ENCODE assay signal across 9 mouse cellular contexts in the genomic region with DNA sequence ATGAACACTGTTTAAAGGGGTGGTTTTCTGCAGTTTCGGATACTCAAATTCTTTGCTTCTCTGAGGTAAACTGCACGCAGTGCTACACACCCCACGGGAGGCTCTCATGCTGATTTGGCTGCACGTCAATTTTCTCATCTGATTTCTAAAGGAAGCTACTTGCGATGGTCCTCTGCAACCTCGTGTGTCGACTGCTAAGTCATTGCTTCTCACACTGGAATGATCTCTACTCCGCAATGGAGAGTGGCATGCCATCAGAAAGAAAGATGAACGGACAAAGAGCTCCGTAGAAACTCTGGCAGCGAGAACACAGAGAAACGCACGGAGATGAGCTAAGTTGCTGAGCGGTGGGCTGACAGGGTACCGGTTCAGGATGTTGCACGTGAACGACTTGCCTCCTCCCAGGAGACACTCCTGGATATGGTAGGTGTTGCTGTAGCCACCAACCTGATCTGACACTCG.
DNase-seq lines count a peak whose midpoint lies in the region; ATAC-seq and TF ChIP-seq lines count a peak whose summit lies in the region.
"Had no signal": no experiment of that assay in that cellular context is flagged by ENCODE, and none has a peak within 500 bp of the region (broad histone marks: within the 10 kb centered on the region; RNA-seq: fewer than 3 reads in every experiment).

No protein-coding gene starts in this region.

- 0 out of 2 replicates have a peak, but pooled peaks cover 6% of the 10 kb centered on the region for H3K4me1 ChIP-seq in limb, embryonic 15.5 days
- H3K4me1 ChIP-seq in stomach, postnatal 0 days (replicated peaks; ENCODE audit: control insufficient read depth, insufficient read depth) = no peaks in the 10 kb centered on the region

- no peak overlapping the region for H3K9ac ChIP-seq in limb, embryonic 15.5 days
- no peak overlapping the region for H3K9ac ChIP-seq in stomach, postnatal 0 days (ENCODE audit: low read length)

- no peaks in the 10 kb centered on the region for H3K36me3 ChIP-seq in limb, embryonic 15.5 days
- no peaks in the 10 kb centered on the region for H3K36me3 ChIP-seq in stomach, postnatal 0 days (ENCODE audit: control insufficient read depth, insufficient read depth, low read length)

- no peak for TF ChIP-seq EP300 in stomach, postnatal 0 days (optimal IDR thresholded peaks at IDR 0.05)

- no peak overlapping the region for H3K4me3 ChIP-seq in limb, embryonic 15.5 days
- no peak overlapping the region for H3K4me3 ChIP-seq in stomach, postnatal 0 days (ENCODE audit: low read depth, low read length)

- H3K27ac ChIP-seq in limb, embryonic 15.5 days = no peak overlapping the region
- H3K27ac ChIP-seq in stomach, postnatal 0 days (replicated peaks) = no peak overlapping the region

- TF ChIP-seq CTCF in stomach, postnatal 0 days (IDR thresholded peaks at IDR 0.05; ENCODE audit: low read depth) = no peak

- WGBS in limb, embryonic 15.5 days = 65% methylated on average over 18 of the region's 18 CpGs
- WGBS in stomach, postnatal 0 days = 48% methylated on average over 18 of the region's 18 CpGs

- peak; percentile 28 for ATAC-seq in frontal cortex, adult (ENCODE audit: low TSS enrichment)
- ATAC-seq in limb, embryonic 15.5 days (ENCODE audit: insufficient number of reproducible peaks, low FRiP score, low TSS enrichment, low read depth) = no peak
- no peak for ATAC-seq in stomach, postnatal 0 days (ENCODE audit: low FRiP score, low TSS enrichment)

- no peak for DNase-seq in frontal cortex, postnatal 14 days (ENCODE audit: low spot score in 2 of 2)
- peak; percentile 48 to 61 for DNase-seq in right cerebral cortex, adult 2 months (ENCODE audit: low spot score in 2 of 2)
- DNase-seq in right cerebral cortex, adult 18-20 months = no peak
- no peak for DNase-seq in stomach, postnatal 0 days (ENCODE audit: low spot score)
- DNase-seq in kidney, postnatal 10 days = no peak
- DNase-seq in urinary bladder, adult 2 months (ENCODE audit: low spot score) = no peak
- DNase-seq: lung, postnatal 4 days had no signal

- H3K4me2 ChIP-seq in limb, embryonic 15.5 days = peak overlapping the region; percentile 19; the same call in 1 of the 2 replicates
- peak overlapping the region; percentile 34 for H3K4me2 ChIP-seq in stomach, postnatal 0 days (replicated peaks; ENCODE audit: low read depth)

- H3K9me3 ChIP-seq in limb, embryonic 15.5 days = no peaks in the 10 kb centered on the region
- H3K9me3 ChIP-seq in stomach, postnatal 0 days (ENCODE audit: control insufficient read depth, low read length) = no peaks in the 10 kb centered on the region

- H3K27me3 ChIP-seq in limb, embryonic 15.5 days = no peaks in the 10 kb centered on the region
- no peaks in the 10 kb centered on the region for H3K27me3 ChIP-seq in stomach, postnatal 0 days (ENCODE audit: control insufficient read depth, insufficient read depth, low read length)

Comparison
In these comparisons a context has a peak if more than half of its experiments do, and no peak if none do; other contexts are left out.
1. DNase-seq: peak in right cerebral cortex, adult 2 months (2 of 2); none in frontal cortex, postnatal 14 days (0 of 2), right cerebral cortex, adult 18-20 months (single experiment), stomach, postnatal 0 days (single experiment), kidney, postnatal 10 days (single experiment) and urinary bladder, adult 2 months (single experiment).